Mouse (Mus musculus) E14TG2a.4 (cell line): ENCODE measurements around the gene Akap8l.

Experiments
- H3K27me3 ChIP-seq: 2 replicates; pipeline ENCODE4 v1.6.1; 2014; ENCODE audit warnings: low read length, control low read depth; ENCODE audit not compliant: insufficient read depth
- H3K36me3 ChIP-seq: 2 replicates; pipeline ENCODE4 v1.6.1; 2014; ENCODE audit warnings: low read length, control low read depth; ENCODE audit not compliant: insufficient read depth
- H3K4me1 ChIP-seq: replicated peaks from 2 replicates; pipeline ENCODE4 v1.6.1; 2014; ENCODE audit warnings: low read depth, low read length, control low read depth
- H3K4me3 ChIP-seq: replicated peaks from 2 replicates; pipeline ENCODE4 v1.5.1; 2014; ENCODE audit warnings: mild to moderate bottlenecking, low read length
- H3K9me3 ChIP-seq: 2 replicates; pipeline ENCODE4 v1.6.1; 2014; ENCODE audit warnings: low read length, control low read depth
- CTCF ChIP-seq: conservative IDR thresholded peaks from 2 replicates; pipeline ENCODE4 v1.5.1; 2014; ENCODE audit warnings: low read length
- NANOG ChIP-seq: IDR thresholded peaks from 2 replicates; pipeline ENCODE4 v1.6.1; 2014; ENCODE audit warnings: borderline replicate concordance, low read length, mixed read lengths
- POU5F1 ChIP-seq: IDR thresholded peaks from 2 replicates; pipeline ENCODE4 v1.6.1; 2014; ENCODE audit warnings: low read length, borderline replicate concordance

Gene Akap8l

GRCm38 (mm10) chr17:32319950-32320349 lies 30.5 kb downstream of the Akap8l start:
- TF ChIP-seq POU5F1 (no peak), CTCF (no peak), NANOG (no peak)
- Histone ChIP-seq H3K9me3 (no peaks in the 10 kb centered on the region), H3K4me3 (peak overlapping the region; percentile 100), H3K27me3 (no peaks in the 10 kb centered on the region), H3K36me3 (peaks cover 68% of the 10 kb centered on the region), H3K4me1 (peaks cover 76% of the 10 kb centered on the region)

DNA sequence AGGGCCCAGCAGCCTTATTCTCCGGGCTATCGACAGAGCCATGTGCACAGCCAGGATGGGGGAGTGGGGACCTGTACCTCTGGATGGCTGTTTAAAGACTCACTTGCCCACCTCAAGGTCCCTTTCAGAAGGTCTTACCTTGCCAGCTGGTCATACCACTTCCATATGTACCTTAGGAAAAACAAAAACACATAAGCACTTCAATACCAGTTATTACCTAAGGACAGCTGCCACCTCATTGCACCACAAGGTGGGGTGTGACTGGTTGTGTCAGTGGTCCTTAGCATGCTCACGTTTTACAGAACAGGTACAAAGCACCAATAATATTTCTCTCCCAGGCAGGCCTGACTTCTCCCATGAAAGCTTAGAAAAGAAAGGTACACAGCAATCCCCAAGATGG lies 32.7 kb downstream of the Akap8l start:
- no peaks in the 10 kb centered on the region for H3K27me3 ChIP-seq
- H3K4me1 ChIP-seq = peaks cover 65% of the 10 kb centered on the region
- no peaks in the 10 kb centered on the region for H3K9me3 ChIP-seq
- no peak overlapping the region for H3K4me3 ChIP-seq
- no peak for TF ChIP-seq POU5F1
- TF ChIP-seq CTCF = no peak
- no peak for TF ChIP-seq NANOG
- peaks cover 69% of the 10 kb centered on the region for H3K36me3 ChIP-seq

GRCm38 (mm10) chr17:32317032-32317431 lies 33.4 kb downstream of the Akap8l start:
- H3K4me3 ChIP-seq = no peak overlapping the region
- no peaks in the 10 kb centered on the region for H3K27me3 ChIP-seq
- TF ChIP-seq NANOG (no peak), POU5F1 (no peak), CTCF (no peak)
- H3K9me3 ChIP-seq = no peaks in the 10 kb centered on the region
- peaks cover 64% of the 10 kb centered on the region for H3K4me1 ChIP-seq
- peaks cover 71% of the 10 kb centered on the region for H3K36me3 ChIP-seq

GRCm38 (mm10) chr17:32315560-32315959 lies 34.8 kb downstream of the Akap8l start:
- Histone ChIP-seq H3K36me3 (peaks cover 82% of the 10 kb centered on the region), H3K4me3 (no peak overlapping the region), H3K9me3 (no peaks in the 10 kb centered on the region), H3K27me3 (no peaks in the 10 kb centered on the region), H3K4me1 (peaks cover 58% of the 10 kb centered on the region)
- TF ChIP-seq NANOG = no peak
- TF ChIP-seq POU5F1 = no peak
- TF ChIP-seq CTCF = no peak

DNA sequence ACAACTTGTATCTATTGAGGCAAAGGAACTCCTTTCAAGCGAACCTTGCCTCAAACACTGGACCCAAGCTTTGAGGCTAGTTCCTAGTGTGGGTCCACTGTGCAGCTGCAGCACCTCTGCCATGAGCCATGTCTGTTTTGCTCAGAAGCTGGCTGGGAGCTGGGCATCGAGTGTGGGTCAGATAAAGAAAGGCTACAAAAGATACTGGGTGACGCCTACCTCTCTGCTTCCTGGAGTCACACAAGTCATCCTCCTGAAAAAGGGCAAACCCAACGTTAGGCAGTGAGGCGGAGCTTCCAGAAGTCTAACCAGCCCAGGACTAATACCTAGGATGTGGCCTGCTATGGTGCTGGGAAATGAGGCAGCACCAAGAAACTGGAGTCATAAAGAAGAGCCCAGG lies 36.5 kb downstream of the Akap8l start:
- Histone ChIP-seq H3K27me3 (no peaks in the 10 kb centered on the region), H3K9me3 (no peaks in the 10 kb centered on the region), H3K4me1 (peaks cover 58% of the 10 kb centered on the region), H3K36me3 (peaks cover 99% of the 10 kb centered on the region), H3K4me3 (no peak overlapping the region)
- no peak for TF ChIP-seq CTCF
- TF ChIP-seq NANOG = no peak
- TF ChIP-seq POU5F1 = no peak

- no peaks in the 10 kb centered on the region for H3K27me3 ChIP-seq
- H3K9me3 ChIP-seq = no peaks in the 10 kb centered on the region
Observed at GRCm38 (mm10) chr17:32312801-32313200, 37.6 kb downstream of the Akap8l start.

GRCm38 (mm10) chr17:32307963-32308362 lies 42.4 kb downstream of the Akap8l start:
- TF ChIP-seq POU5F1 = no peak
- no peak for TF ChIP-seq CTCF
- no peak for TF ChIP-seq NANOG
- Histone ChIP-seq H3K4me3 (no peak overlapping the region), H3K36me3 (peaks cover 100% of the 10 kb centered on the region), H3K4me1 (peaks cover 40% of the 10 kb centered on the region), H3K9me3 (no peaks in the 10 kb centered on the region), H3K27me3 (no peaks in the 10 kb centered on the region)

More at GRCm38 (mm10) chr17:32312801-32313200, 37.6 kb downstream of the Akap8l start:
- TF ChIP-seq POU5F1 = no peak
- TF ChIP-seq CTCF = no peak
- no peak for TF ChIP-seq NANOG
- Histone ChIP-seq H3K36me3 (peaks cover 100% of the 10 kb centered on the region), H3K4me3 (no peak overlapping the region), H3K4me1 (peaks cover 52% of the 10 kb centered on the region)

GRCm38 (mm10) chr17:32298125-32298524 lies 52.3 kb downstream of the Akap8l start:
- Histone ChIP-seq H3K27me3 (no peaks in the 10 kb centered on the region), H3K9me3 (no peaks in the 10 kb centered on the region), H3K4me3 (no peak overlapping the region), H3K36me3 (peaks cover 3% of the 10 kb centered on the region), H3K4me1 (peaks cover 33% of the 10 kb centered on the region)
- TF ChIP-seq POU5F1 = no peak
- peak; percentile 49 for TF ChIP-seq CTCF

- TF ChIP-seq NANOG (0 out of 2 replicates have a peak, but pooled peaks have one; percentile 29), CTCF (no peak)
- Histone ChIP-seq H3K27me3 (no peaks in the 10 kb centered on the region), H3K4me1 (peaks cover 42% of the 10 kb centered on the region), H3K36me3 (no peaks in the 10 kb centered on the region), H3K4me3 (no peak overlapping the region), H3K9me3 (0 out of 2 replicates have a peak, but pooled peaks cover 5% of the 10 kb centered on the region)
Observed at GRCm38 (mm10) chr17:32295901-32296300, 54.5 kb downstream of the Akap8l start.
